Mouse (Mus musculus) liver, embryonic 16.5 days (tissue): ENCODE measurements around the gene Ifi47. TPM values are rescaled to one million over a fixed set of nuclear protein-coding genes. Genes with fewer than 3 reads are reported as not detected.

Source experiments
- ATAC-seq: fragments of 200-750 bp; cut with Nextera tagmentation; 2 replicates; pipeline ENCODE4 v1.8.0; 2017; ENCODE audit warnings: low read depth, mild to moderate bottlenecking, moderate number of reproducible peaks, moderate library complexity
- H3K27ac ChIP-seq: fragments of 300-500 bp; sonication (generic); 2 replicates; pipeline ENCODE4 v1.5.1; 2014; ENCODE audit warnings: mild to moderate bottlenecking, low read length
- H3K27me3 ChIP-seq: fragments of 300-500 bp; sonication (generic); 2 replicates; pipeline ENCODE4 v1.6.1; 2014; ENCODE audit warnings: low read depth, low read length, mixed read lengths; ENCODE audit not compliant: control insufficient read depth, insufficient read depth
- H3K36me3 ChIP-seq: fragments of 300-500 bp; sonication (generic); 2 replicates; pipeline ENCODE4 v1.6.1; 2014; ENCODE audit warnings: mild to moderate bottlenecking; ENCODE audit not compliant: control insufficient read depth, insufficient read depth
- H3K4me1 ChIP-seq: fragments of 300-500 bp; sonication (generic); 2 replicates; pipeline ENCODE4 v1.6.1; 2014; ENCODE audit warnings: low read depth, low read length, mixed read lengths; ENCODE audit not compliant: control insufficient read depth
- H3K4me2 ChIP-seq: fragments of 300-500 bp; sonication (generic); 2 replicates; pipeline ENCODE4 v1.6.1; 2014; ENCODE audit warnings: low read depth, low read length, mixed read lengths
- H3K4me3 ChIP-seq: fragments of 300-500 bp; sonication (generic); 2 replicates; pipeline ENCODE4 v1.5.1; 2014; ENCODE audit warnings: low read depth, mild to moderate bottlenecking, low read length
- H3K9ac ChIP-seq: fragments of 300-500 bp; sonication (generic); 2 replicates; pipeline ENCODE4 v1.6.1; 2014; ENCODE audit warnings: low read depth, low read length
- H3K9me3 ChIP-seq: fragments of 300-500 bp; sonication (generic); replicated peaks from 2 replicates; pipeline ENCODE4 v1.6.1; 2016; ENCODE audit warnings: low read length; ENCODE audit not compliant: control insufficient read depth
- WGBS: fragments of 180-500 bp; shearing (Covaris S2); extraction: QIAGEN DNeasy Blood & Tissue Kit; methylation state at CpG from one replicate; pipeline ENCODE4 v1.1.7; 2014; ENCODE audit not compliant: insufficient replicate concordance; 5-methylcytosine and 5-hydroxymethylcytosine counted together
- polyA plus RNA-seq: library from polyadenylated mRNA; unstranded; fragments of >200 nt; fragmentation: Nextera tagmentation; extraction: Ambion mirVana; gene quantifications from 2 replicates; pipeline ENCODE4 v1.2.1, GENCODE M21; 2015

The Ifi47 gene
- polyA plus RNA-seq, 1 experiment from 2014 or later: 7.9 TPM

- Histone ChIP-seq H3K9me3 (no peaks in the 10 kb centered on the region), H3K36me3 (no peaks in the 10 kb centered on the region), H3K4me2 (peak overlapping the region; percentile 43), H3K27ac (peak overlapping the region; percentile 50), H3K9ac (peak overlapping the region; percentile 26), H3K4me1 (peaks cover 72% of the 10 kb centered on the region), H3K27me3 (no peaks in the 10 kb centered on the region), H3K4me3 (peak overlapping the region; percentile 23)
- 43% methylated on average over 6 of the region's 6 CpGs for WGBS
- no peak for ATAC-seq
Measured at GRCm38 (mm10) chr11:49086858-49087361, 10.5 kb downstream of the Ifi47 start.

DNA sequence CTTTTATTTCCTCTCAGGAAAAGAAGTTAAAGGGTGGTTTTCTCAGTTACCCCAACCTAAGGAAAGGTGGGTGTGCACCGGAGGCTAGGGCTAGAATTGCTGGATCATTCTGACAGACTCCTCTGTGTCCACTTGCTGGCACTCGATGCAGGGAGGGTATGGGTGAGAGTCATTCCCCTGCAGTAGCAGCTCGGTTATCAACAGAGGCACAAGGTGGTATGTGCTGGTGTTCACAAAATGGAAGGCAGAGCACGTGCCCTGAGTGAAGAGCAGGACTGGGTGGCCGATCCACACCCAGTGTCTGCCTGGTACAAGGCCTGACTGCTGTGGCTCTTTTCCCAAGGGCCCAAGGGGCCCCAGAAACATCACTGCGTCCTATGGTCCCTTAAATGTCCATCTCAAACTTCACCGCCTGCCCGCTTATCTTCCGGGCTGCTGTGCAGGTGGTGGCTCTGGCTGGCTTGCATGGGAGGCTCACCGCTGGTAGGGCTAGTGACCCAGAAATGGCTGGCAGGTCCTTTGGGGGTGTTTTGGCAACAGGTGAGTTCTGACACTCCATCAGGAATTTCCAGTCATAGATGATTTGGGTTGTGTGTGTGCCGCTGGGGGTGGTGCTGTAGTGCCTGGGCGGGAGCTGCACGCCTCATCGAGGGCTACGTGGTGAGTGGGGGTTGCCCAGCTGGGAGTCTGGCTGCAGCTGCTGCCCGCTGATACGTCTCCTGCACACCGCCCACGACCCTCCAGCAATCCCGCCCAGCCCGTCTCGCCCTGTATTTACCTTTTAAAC lies 11.6 kb downstream of the Ifi47 start:
- H3K4me1 ChIP-seq: peaks cover 76% of the 10 kb centered on the region
- peak; percentile 93 for ATAC-seq
- peak overlapping the region; percentile 82 for H3K4me2 ChIP-seq

DNA sequence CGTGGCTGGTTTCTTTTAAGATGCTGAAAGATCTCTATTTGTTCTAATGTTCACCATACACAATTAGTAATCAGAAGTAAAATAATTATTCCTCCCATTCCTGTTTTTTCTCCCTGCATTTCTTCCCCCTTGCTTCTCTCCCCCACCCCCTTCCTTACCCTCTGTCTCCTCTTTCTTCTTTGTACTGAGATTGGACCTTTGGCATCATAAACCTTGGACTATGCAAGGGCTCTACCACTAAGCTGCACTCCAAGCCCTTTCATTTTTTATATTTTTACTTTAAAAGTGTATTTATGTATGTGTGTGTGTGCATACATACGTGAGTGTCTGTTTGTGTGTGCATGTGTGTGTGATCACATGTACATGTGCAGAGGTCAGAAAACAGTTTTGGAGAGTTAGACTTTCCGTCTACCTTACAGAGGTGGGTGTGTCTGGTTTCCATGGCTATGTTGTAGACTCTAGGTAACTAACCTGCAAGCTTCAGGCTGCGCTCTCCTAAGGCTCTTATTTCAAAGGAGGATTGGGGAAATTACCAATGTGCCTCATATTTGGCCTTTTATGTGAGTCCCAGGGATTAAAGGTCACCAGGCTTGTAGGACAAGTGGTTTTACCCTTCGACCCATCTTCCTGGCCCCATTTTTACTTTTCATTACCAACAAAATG lies 12.7 kb downstream of the Ifi47 start:
- WGBS: 72% methylated on average over 5 of the region's 5 CpGs
- no peak for ATAC-seq

More for the DNA sequence above, 11.6 kb downstream of the Ifi47 start:
- 15% methylated on average over 22 of the region's 22 CpGs for WGBS
- Histone ChIP-seq H3K4me3 (peak overlapping the region; percentile 45), H3K27ac (peak overlapping the region; percentile 93), H3K9ac (peak overlapping the region; percentile 69), H3K27me3 (no peaks in the 10 kb centered on the region), H3K9me3 (no peaks in the 10 kb centered on the region), H3K36me3 (no peaks in the 10 kb centered on the region)

DNA sequence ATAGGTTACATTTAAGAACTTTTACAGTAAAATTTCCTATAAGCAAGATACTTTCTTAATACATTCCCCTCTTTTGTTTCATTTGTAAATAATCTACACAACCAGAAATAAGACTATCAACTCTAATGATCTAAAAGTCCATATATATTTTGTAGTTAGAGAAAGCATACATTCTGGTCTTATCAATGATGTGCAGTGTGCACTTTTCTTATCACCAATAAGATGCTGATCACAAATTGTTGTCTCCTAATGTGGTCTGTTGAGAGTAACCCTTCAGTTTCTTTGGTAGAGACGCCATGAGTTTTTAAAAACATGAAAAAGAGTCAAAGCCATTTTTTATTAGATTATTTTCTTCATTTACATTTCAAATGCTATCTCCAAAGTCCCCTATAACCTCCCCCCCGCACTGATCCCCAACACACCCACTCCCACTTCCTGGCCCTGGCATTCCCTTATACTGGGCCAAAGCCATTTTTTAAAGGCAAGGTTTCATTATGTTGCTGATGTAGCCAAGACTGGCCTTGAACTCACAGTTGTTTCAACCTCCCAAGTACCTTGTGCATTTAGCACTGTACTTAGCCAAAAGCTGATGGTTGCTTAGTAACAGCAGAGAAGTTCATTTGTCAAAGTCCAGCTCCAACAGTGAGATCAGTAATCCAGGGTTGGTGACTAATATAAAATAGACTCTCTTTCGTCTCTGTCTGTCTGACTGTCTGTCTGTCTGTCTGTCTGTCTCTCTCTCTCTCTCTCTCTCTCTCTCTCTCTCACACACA lies 13.5 kb downstream of the Ifi47 start:
- Histone ChIP-seq H3K27ac (peak overlapping the region; percentile 70), H3K36me3 (no peaks in the 10 kb centered on the region), H3K27me3 (no peaks in the 10 kb centered on the region), H3K4me1 (peaks cover 57% of the 10 kb centered on the region), H3K9me3 (no peaks in the 10 kb centered on the region), H3K4me3 (no peak overlapping the region), H3K4me2 (no peak overlapping the region), H3K9ac (no peak overlapping the region)
- no peak for ATAC-seq
- 29% methylated on average over 3 of the region's 3 CpGs for WGBS

More for the DNA sequence above, 12.7 kb downstream of the Ifi47 start:
- no peaks in the 10 kb centered on the region for H3K27me3 ChIP-seq
- peak overlapping the region; percentile 69 for H3K9ac ChIP-seq
- peaks cover 65% of the 10 kb centered on the region for H3K4me1 ChIP-seq
- no peak overlapping the region for H3K4me3 ChIP-seq
- no peaks in the 10 kb centered on the region for H3K9me3 ChIP-seq
- H3K36me3 ChIP-seq: no peaks in the 10 kb centered on the region
- peak overlapping the region; percentile 82; the same call in 1 of the 2 replicates for H3K4me2 ChIP-seq
- peak overlapping the region; percentile 93 for H3K27ac ChIP-seq

DNA sequence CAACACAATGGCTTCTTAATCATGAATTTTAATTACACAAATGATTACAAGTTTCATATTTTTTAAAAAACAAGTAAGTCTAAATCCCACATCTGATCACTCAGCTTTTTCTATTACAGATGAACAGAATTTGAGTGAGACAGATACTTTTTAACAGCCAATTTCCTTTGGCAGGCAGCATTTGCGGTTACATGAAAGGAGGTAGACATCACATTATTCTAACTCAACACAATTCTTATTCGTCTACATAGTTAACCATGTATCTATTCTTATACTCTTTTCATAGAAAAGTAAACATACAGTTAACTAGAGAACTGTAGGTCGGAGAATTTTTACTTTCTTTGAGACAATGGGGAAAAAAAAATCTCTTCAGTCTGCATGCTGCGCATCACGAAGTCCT lies 14.2 kb downstream of the Ifi47 start:
- Histone ChIP-seq H3K27ac (peak overlapping the region; percentile 75), H3K9ac (no peak overlapping the region), H3K36me3 (no peaks in the 10 kb centered on the region), H3K27me3 (no peaks in the 10 kb centered on the region), H3K4me3 (no peak overlapping the region), H3K4me2 (no peak overlapping the region), H3K9me3 (no peaks in the 10 kb centered on the region), H3K4me1 (peaks cover 52% of the 10 kb centered on the region)
- ATAC-seq: no peak
- WGBS: 75% methylated on average over 5 of the region's 5 CpGs

DNA sequence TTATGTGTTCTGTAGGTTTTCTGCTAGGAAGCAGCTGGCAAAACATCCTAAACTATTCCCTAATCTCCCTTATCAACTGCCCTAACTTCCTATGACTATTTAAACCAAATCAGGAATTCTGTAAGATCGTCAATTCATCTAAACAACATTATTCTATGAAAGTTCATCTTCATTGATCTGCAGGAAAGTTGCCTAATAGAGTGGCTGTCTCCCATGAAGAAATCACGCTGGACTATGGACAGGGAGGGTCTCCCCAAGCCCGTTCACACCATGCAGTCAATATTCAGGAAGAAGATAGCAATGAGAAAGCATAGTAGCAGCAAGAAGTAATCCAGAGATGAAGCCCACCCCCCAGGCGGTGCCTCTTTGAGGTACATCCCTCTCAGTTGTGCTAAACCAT lies 14.8 kb downstream of the Ifi47 start:
- H3K4me3 ChIP-seq: no peak overlapping the region
- no peaks in the 10 kb centered on the region for H3K27me3 ChIP-seq
- 50% methylated on average over 4 of the region's 4 CpGs for WGBS
- no peak overlapping the region for H3K9ac ChIP-seq
- H3K9me3 ChIP-seq: no peaks in the 10 kb centered on the region
- peak overlapping the region; percentile 75 for H3K27ac ChIP-seq
- no peaks in the 10 kb centered on the region for H3K36me3 ChIP-seq
- no peak for ATAC-seq
- peaks cover 51% of the 10 kb centered on the region for H3K4me1 ChIP-seq
- no peak overlapping the region for H3K4me2 ChIP-seq

GRCm38 (mm10) chr11:49092053-49092586 lies 15.7 kb downstream of the Ifi47 start:
- H3K4me1 ChIP-seq: peaks cover 42% of the 10 kb centered on the region
- H3K4me3 ChIP-seq: no peak overlapping the region
- no peak for ATAC-seq
- H3K27me3 ChIP-seq: no peaks in the 10 kb centered on the region
- H3K4me2 ChIP-seq: no peak overlapping the region
- WGBS: 96% methylated on average over 1 of the region's 1 CpGs
- H3K9ac ChIP-seq: no peak overlapping the region
- H3K9me3 ChIP-seq: no peaks in the 10 kb centered on the region
- H3K27ac ChIP-seq: no peak overlapping the region
- H3K36me3 ChIP-seq: no peaks in the 10 kb centered on the region

DNA sequence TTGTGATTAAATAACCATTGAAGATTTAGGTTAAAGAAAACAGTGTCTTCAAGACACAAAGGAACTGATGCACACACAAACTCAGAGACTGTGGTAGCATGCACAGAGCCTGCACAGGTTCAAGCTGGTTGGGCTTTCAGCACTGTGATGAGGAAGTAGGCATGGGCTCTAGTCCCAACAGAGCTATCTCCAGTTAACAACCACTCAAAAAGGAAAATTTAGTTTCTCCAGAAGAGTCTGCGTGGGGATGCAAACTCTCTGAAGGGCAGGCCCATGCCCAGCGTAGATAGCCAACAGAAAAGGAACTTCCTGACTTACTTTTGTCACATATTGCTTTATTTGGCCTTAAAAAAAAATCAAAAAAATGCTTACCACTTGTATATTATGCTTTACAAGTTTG lies 16.4 kb downstream of the Ifi47 start:
- Histone ChIP-seq H3K4me1 (peaks cover 39% of the 10 kb centered on the region), H3K4me3 (no peak overlapping the region), H3K27ac (no peak overlapping the region), H3K27me3 (no peaks in the 10 kb centered on the region), H3K9me3 (no peaks in the 10 kb centered on the region), H3K4me2 (no peak overlapping the region), H3K9ac (no peak overlapping the region), H3K36me3 (no peaks in the 10 kb centered on the region)
- WGBS: 63% methylated on average over 2 of the region's 2 CpGs
- ATAC-seq: no peak
